Mouse (Mus musculus) G1E (cell line): ENCODE results near the gene Plod2.

Source experiments
- CTCF ChIP-seq: IDR thresholded peaks from 2 replicates; pipeline ENCODE4 v1.5.1; 2012; ENCODE audit warnings: low read depth, low read length, inconsistent platforms, mixed read lengths
- GATA1 ChIP-seq: IDR thresholded peaks from 2 replicates; pipeline ENCODE4 v1.6.1; 2012; ENCODE audit warnings: borderline replicate concordance, low read length, inconsistent platforms, mixed read lengths
- GATA2 ChIP-seq: IDR thresholded peaks from 2 replicates; pipeline ENCODE4 v1.6.1; 2012; ENCODE audit warnings: low read depth, low read length, inconsistent platforms, borderline replicate concordance
- POLR2AphosphoS5 ChIP-seq: IDR thresholded peaks from 2 replicates; pipeline ENCODE4 v1.6.1; 2012; ENCODE audit warnings: low read depth, low read length, inconsistent platforms; ENCODE audit not compliant: insufficient replicate concordance

DNA sequence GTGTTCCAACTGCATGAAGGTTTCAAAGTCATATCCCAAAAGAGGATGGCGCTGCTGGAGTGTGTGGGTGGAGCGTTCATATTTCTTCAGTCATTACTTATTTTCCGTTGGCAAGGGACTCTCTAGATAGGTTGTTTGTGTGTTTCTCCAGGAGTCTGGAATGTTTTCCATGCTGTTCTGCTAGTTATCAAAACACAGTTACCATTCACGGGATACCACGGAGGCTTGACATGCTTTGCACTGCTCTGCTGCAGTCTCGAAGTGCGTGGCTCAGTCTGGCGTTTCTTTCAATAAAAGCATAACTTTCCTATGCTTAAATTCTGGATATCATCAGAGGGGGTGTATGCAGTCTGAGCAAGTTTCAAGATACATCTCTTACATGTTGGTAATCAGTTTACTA is 17.7 kb downstream of the Plod2 start:
- TF ChIP-seq GATA1: no peak
- no peak for TF ChIP-seq CTCF
- TF ChIP-seq GATA2: no peak
- TF ChIP-seq POLR2AphosphoS5: no peak
